Mouse (Mus musculus): ENCODE measurements around the gene Trpc1.

GRCm38 (mm10) chr9:95699273-95699672, 50.9 kb downstream of the Trpc1 start:
- no peak for TF ChIP-seq ZNF384 (IDR thresholded peaks at IDR 0.05; ENCODE audit: low read depth, low read length)
- no peak for TF ChIP-seq HCFC1 (IDR thresholded peaks at IDR 0.05; ENCODE audit: borderline replicate concordance, insufficient read depth, low read length)
- TF ChIP-seq ZC3H11A (IDR thresholded peaks at IDR 0.05; ENCODE audit: borderline replicate concordance, low read depth, low read length) = no peak
- no peak for TF ChIP-seq CHD2 (IDR thresholded peaks at IDR 0.05; ENCODE audit: low read depth, low read length)
- TF ChIP-seq MAFK (IDR thresholded peaks at IDR 0.05; ENCODE audit: insufficient read depth, low read depth, low read length) = no peak

All from ES-E14 (cell line).